28 mouse cellular contexts compared by ENCODE assay signal in the genomic region with DNA sequence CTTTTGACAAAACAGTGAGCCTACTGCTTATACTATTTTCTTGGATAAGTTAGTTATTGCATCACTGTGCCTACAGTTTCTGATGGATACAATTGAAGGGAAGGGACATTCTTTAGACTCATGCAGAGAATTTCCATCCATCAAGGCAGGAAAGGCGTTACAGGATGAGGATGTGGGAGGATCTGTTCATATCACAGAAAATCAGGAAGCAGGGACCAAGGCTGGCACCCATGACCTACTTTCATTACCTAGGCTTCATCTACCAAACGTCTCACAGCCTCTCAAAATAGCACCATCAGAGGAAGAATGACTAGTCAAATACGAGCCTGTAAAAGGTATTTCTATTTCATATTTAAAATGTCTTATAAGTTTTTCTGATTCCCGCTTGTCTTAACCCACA. TPM values are rescaled to one million over a fixed set of nuclear protein-coding genes. Genes with fewer than 3 reads are reported as not detected.
A peak's percentile ranks its signal among the peaks of the same experiment; 100 is the strongest.
DNase-seq lines count a peak whose midpoint lies in the region; ATAC-seq and TF ChIP-seq lines count a peak whose summit lies in the region.
"Had no signal": no experiment of that assay in that cellular context is flagged by ENCODE, and none has a peak within 500 bp of the region (broad histone marks: within the 10 kb centered on the region; RNA-seq: fewer than 3 reads in every experiment).

No protein-coding gene starts in this region.

- no peaks in the 10 kb centered on the region for H3K36me3 ChIP-seq in heart, embryonic 12.5 days
- H3K36me3 ChIP-seq in kidney, postnatal 0 days (ENCODE audit: insufficient read depth, low read length) = no peaks in the 10 kb centered on the region
- H3K36me3 ChIP-seq in kidney, embryonic 14.5 days (ENCODE audit: control insufficient read depth, insufficient read depth, low read length) = no peaks in the 10 kb centered on the region
- no peaks in the 10 kb centered on the region for H3K36me3 ChIP-seq in CH12.LX (replicated peaks in 1 of 2; ENCODE audit: control insufficient read depth in 1 of 2, insufficient read depth in 1 of 2, low read length in 1 of 2)
- H3K36me3 ChIP-seq: embryonic facial prominence, embryonic 13.5 days; forebrain, embryonic 10.5 days; forebrain, embryonic 15.5 days; heart, embryonic 13.5 days had no signal

- no peaks in the 10 kb centered on the region for H3K79me2 ChIP-seq in CH12.LX (replicated peaks; ENCODE audit: control insufficient read depth, extremely low read depth, insufficient read depth, poor library complexity, severe bottlenecking)

- dilution Hi-C loops in CH12.LX (cut with MboI; ENCODE audit: extremely low pct_ligation_motif_present, extremely low pct_unique_long_range_greater_than_20kb, low sequenced_read_pairs) = no loop called here

- TF ChIP-seq POLR2A in CH12.LX (IDR thresholded peaks at IDR 0.05; ENCODE audit: low read depth, low read length) = no peak

- no peak overlapping the region for H3K27ac ChIP-seq in heart, embryonic 12.5 days (ENCODE audit: poor library complexity, severe bottlenecking)
- no peak overlapping the region for H3K27ac ChIP-seq in kidney, postnatal 0 days
- no peak overlapping the region for H3K27ac ChIP-seq in kidney, embryonic 14.5 days (ENCODE audit: low read depth, low read length)
- no peak overlapping the region for H3K27ac ChIP-seq in CH12.LX (ENCODE audit: insufficient read depth, low read depth)
- H3K27ac ChIP-seq: embryonic facial prominence, embryonic 13.5 days; forebrain, embryonic 10.5 days; forebrain, embryonic 15.5 days; heart, embryonic 13.5 days; liver, embryonic 14.5 days had no signal

- peak; percentile 47 for DNase-seq in heart, adult 8-10 months (ENCODE audit: low spot score)
- peak; percentile 9 for DNase-seq in kidney, postnatal 0 days (ENCODE audit: low spot score)
- no peak for DNase-seq in CH12.LX (ENCODE audit: extremely low read depth)
- DNase-seq in spleen, postnatal 14 days (ENCODE audit: low spot score in 2 of 2) = no peak
- DNase-seq: adrenal gland, adult 2 months; adrenal gland, postnatal 36 days; B cell, adult 2 months; cerebellum, adult 9-10 months; cerebellum, postnatal 36 days; gastrocnemius, postnatal 36 days; kidney, adult 18-20 months; kidney, postnatal 10 days; layer of hippocampus, adult 9-11 months; liver; lung, adult 2 months; lung, postnatal 4 days; midbrain, embryonic 14.5 days had no signal

- H3K4me1 ChIP-seq in heart, embryonic 12.5 days (replicated peaks) = no peaks in the 10 kb centered on the region
- no peaks in the 10 kb centered on the region for H3K4me1 ChIP-seq in kidney, postnatal 0 days (replicated peaks; ENCODE audit: insufficient read depth, low read length)
- H3K4me1 ChIP-seq in kidney, embryonic 14.5 days (ENCODE audit: control insufficient read depth, insufficient read depth, low read length) = no peaks in the 10 kb centered on the region
- peaks cover 0 to 18% of the 10 kb centered on the region in 2 experiments; a peak in 2 of 4 replicates for H3K4me1 ChIP-seq in CH12.LX (ENCODE audit: control insufficient read depth in 1 of 2, insufficient read depth in 2 of 2)
- H3K4me1 ChIP-seq: embryonic facial prominence, embryonic 13.5 days; forebrain, embryonic 10.5 days; forebrain, embryonic 15.5 days; heart, embryonic 13.5 days had no signal

- no peak overlapping the region for H3K4me2 ChIP-seq in heart, embryonic 12.5 days
- no peak overlapping the region for H3K4me2 ChIP-seq in kidney, postnatal 0 days (ENCODE audit: low read length)
- H3K4me2 ChIP-seq in kidney, embryonic 14.5 days (replicated peaks; ENCODE audit: low read depth, low read length) = no peak overlapping the region
- H3K4me2 ChIP-seq in CH12.LX (ENCODE audit: insufficient read depth, low read depth, poor library complexity, severe bottlenecking) = peak overlapping the region; percentile 44
- H3K4me2 ChIP-seq: embryonic facial prominence, embryonic 13.5 days; forebrain, embryonic 15.5 days; heart, embryonic 13.5 days had no signal

- no peak overlapping the region for H3K9ac ChIP-seq in heart, embryonic 12.5 days
- H3K9ac ChIP-seq in kidney, postnatal 0 days (ENCODE audit: low read depth, low read length) = no peak overlapping the region
- H3K9ac ChIP-seq in kidney, embryonic 14.5 days (ENCODE audit: low read depth, low read length) = no peak overlapping the region
- no peak overlapping the region for H3K9ac ChIP-seq in CH12.LX (ENCODE audit: insufficient read depth, low read depth)
- H3K9ac ChIP-seq: embryonic facial prominence, embryonic 13.5 days; forebrain, embryonic 15.5 days; heart, embryonic 13.5 days; liver, embryonic 14.5 days had no signal

- no peaks in the 10 kb centered on the region for H3K27me3 ChIP-seq in heart, embryonic 12.5 days (replicated peaks)
- H3K27me3 ChIP-seq in kidney, postnatal 0 days (ENCODE audit: insufficient read depth, low read length) = no peaks in the 10 kb centered on the region
- H3K27me3 ChIP-seq in kidney, embryonic 14.5 days (ENCODE audit: control insufficient read depth, insufficient read depth, low read length) = no peaks in the 10 kb centered on the region
- no peaks in the 10 kb centered on the region for H3K27me3 ChIP-seq in CH12.LX (replicated peaks)
- H3K27me3 ChIP-seq: embryonic facial prominence, embryonic 13.5 days; forebrain, embryonic 15.5 days; heart, embryonic 13.5 days had no signal

- no peak overlapping the region for H3K4me3 ChIP-seq in heart, embryonic 12.5 days
- no peak overlapping the region for H3K4me3 ChIP-seq in kidney, postnatal 0 days (replicated peaks; ENCODE audit: low read depth, low read length)
- no peak overlapping the region for H3K4me3 ChIP-seq in kidney, embryonic 14.5 days (ENCODE audit: low read length)
- no peak overlapping the region for H3K4me3 ChIP-seq in CH12.LX (replicated peaks in 1 of 3; ENCODE audit: low read depth in 2 of 3, low read length in 2 of 3, poor library complexity in 1 of 3)
- H3K4me3 ChIP-seq: embryonic facial prominence, embryonic 13.5 days; forebrain, embryonic 10.5 days; forebrain, embryonic 15.5 days; heart, embryonic 13.5 days had no signal

- H3K9me3 ChIP-seq in heart, embryonic 12.5 days (replicated peaks) = 0 out of 2 replicates have a peak, but pooled peaks cover 4% of the 10 kb centered on the region
- no peaks in the 10 kb centered on the region for H3K9me3 ChIP-seq in kidney, postnatal 0 days (replicated peaks; ENCODE audit: low read length)
- no peaks in the 10 kb centered on the region for H3K9me3 ChIP-seq in kidney, embryonic 14.5 days (ENCODE audit: control insufficient read depth, low read length)
- no peaks in the 10 kb centered on the region for H3K9me3 ChIP-seq in CH12.LX (replicated peaks; ENCODE audit: low read length)
- H3K9me3 ChIP-seq: forebrain, embryonic 10.5 days; forebrain, embryonic 15.5 days; heart, embryonic 13.5 days had no signal

- WGBS in heart, embryonic 12.5 days = 57% methylated on average over 4 of the region's 4 CpGs
- WGBS in kidney, postnatal 0 days = 58% methylated on average over 4 of the region's 4 CpGs
- WGBS in kidney, embryonic 14.5 days = 71% methylated on average over 4 of the region's 4 CpGs

- ATAC-seq in heart, embryonic 12.5 days (ENCODE audit: insufficient number of reproducible peaks, low FRiP score) = no peak
- no peak for ATAC-seq in kidney, postnatal 0 days (replicated peaks; ENCODE audit: low FRiP score, low read depth)
- no peak for ATAC-seq in kidney, embryonic 14.5 days (ENCODE audit: low FRiP score, low TSS enrichment)
- ATAC-seq in common myeloid progenitor, adult 5-6 weeks (replicated peaks; ENCODE audit: low read depth, poor library complexity, severe bottlenecking) = peak; percentile 50; the same call in 1 of the 2 replicates
- ATAC-seq: activated CD4-positive, CD25-positive, alpha-beta regulatory T cell, adult 4 months; forebrain, embryonic 15.5 days; hindbrain, embryonic 16.5 days had no signal

- in situ Hi-C loops in CH12.LX (cut with MboI; ENCODE audit: low pct_ligation_motif_present, low pct_unique_long_range_greater_than_20kb, low sequenced_read_pairs) = no loop called here

- TF ChIP-seq RAD21 in CH12.LX (IDR thresholded peaks at IDR 0.05; ENCODE audit: low read depth, low read length) = no peak

- TF ChIP-seq EP300 in CH12.LX (IDR thresholded peaks at IDR 0.05; ENCODE audit: low read length) = no peak

- TF ChIP-seq CTCF in kidney, postnatal 0 days (IDR thresholded peaks at IDR 0.05; ENCODE audit: low read depth) = no peak
- no peak for TF ChIP-seq CTCF in CH12.LX (conservative IDR thresholded peaks at IDR 0.05 in 1 of 2, IDR thresholded peaks at IDR 0.05 in 1 of 2; ENCODE audit: low read depth in 2 of 2, low read length in 2 of 2)

TF ChIP-seq in CH12.LX, 34 proteins besides CTCF, POLR2A, EP300 and RAD21 (continues in another document):
- no peak for TF ChIP-seq HCFC1 (IDR thresholded peaks at IDR 0.05; ENCODE audit: low read depth, low read length)
- TF ChIP-seq TCF12 (IDR thresholded peaks at IDR 0.05; ENCODE audit: low read depth, low read length) = no peak
- no peak for TF ChIP-seq CHD2 (IDR thresholded peaks at IDR 0.05; ENCODE audit: low read length)
- no peak for TF ChIP-seq RCOR1 (conservative IDR thresholded peaks at IDR 0.05; ENCODE audit: low read depth, low read length)
- no peak for TF ChIP-seq CHD1 (IDR thresholded peaks at IDR 0.05; ENCODE audit: low read depth, low read length)
- TF ChIP-seq IRF4 (IDR thresholded peaks at IDR 0.05; ENCODE audit: low read depth, low read length) = no peak
- TF ChIP-seq KAT2A (IDR thresholded peaks at IDR 0.05; ENCODE audit: insufficient replicate concordance, low read length) = no peak
- no peak for TF ChIP-seq E2F4 (IDR thresholded peaks at IDR 0.05; ENCODE audit: insufficient replicate concordance, low read depth, low read length)
- TF ChIP-seq JUND (conservative IDR thresholded peaks at IDR 0.05; ENCODE audit: low read depth, low read length) = no peak
- no peak for TF ChIP-seq ZC3H11A (IDR thresholded peaks at IDR 0.05; ENCODE audit: low read depth, low read length)
- no peak for TF ChIP-seq MAZ (IDR thresholded peaks at IDR 0.05; ENCODE audit: low read depth, low read length)
- TF ChIP-seq SMC3 (IDR thresholded peaks at IDR 0.05; ENCODE audit: low read depth, low read length) = no peak
- no peak for TF ChIP-seq ETS1 (conservative IDR thresholded peaks at IDR 0.05; ENCODE audit: low read depth, low read length)
- TF ChIP-seq UBTF (IDR thresholded peaks at IDR 0.05; ENCODE audit: low read depth, low read length) = no peak
- TF ChIP-seq MAFK (IDR thresholded peaks at IDR 0.05; ENCODE audit: insufficient replicate concordance, low read length) = no peak
- no peak for TF ChIP-seq MXI1 (IDR thresholded peaks at IDR 0.05; ENCODE audit: low read depth, low read length)

RNA-seq across cellular contexts. Expression of a gene that starts 56.4 kb away (rescaled TPM):
- 1 to 10 TPM; 3.5 to 4.3 (median 4.1) TPM for total RNA-seq in heart, adult 8-10 months (2022)
- 2.3 and 2.5 TPM in 2 replicates for polyA plus RNA-seq in heart, embryonic 12.5 days (2016; fragmentation: Nextera tagmentation; extraction: Ambion mirVana)
- polyA plus RNA-seq in kidney, postnatal 0 days (2015; fragmentation: Nextera tagmentation; extraction: Ambion mirVana) = 2.8 and 3.9 TPM in 2 replicates
- 2.0 and 2.3 TPM in 2 replicates for polyA plus RNA-seq in kidney, embryonic 14.5 days (2014; fragmentation: Nextera tagmentation; extraction: Ambion mirVana)
- total RNA-seq in CH12.LX (2012; rRNA removed) (not detected in 2 replicates), CH12.LX (2014; rRNA removed) (not detected in 2 replicates)
- not detected in 2 replicates for polyA plus RNA-seq in CH12.LX (2012; ENCODE audit: insufficient read length, low read depth)
- total RNA-seq in common myeloid progenitor, adult 5-6 weeks (2017) = not detected in 2 replicates
- total RNA-seq: monocyte, adult 5-6 weeks had no signal
- polyA plus RNA-seq: activated CD4-positive, CD25-positive, alpha-beta regulatory T cell, adult 4 months had no signal

Comparison
In these comparisons a context has a peak if more than half of its experiments do, and no peak if none do; other contexts are left out.
1. DNase-seq: peak in heart, adult 8-10 months (single experiment) and kidney, postnatal 0 days (single experiment); none in CH12.LX (single experiment) and spleen, postnatal 14 days (0 of 2).